Mouse (Mus musculus) 3134 (cell line): ENCODE measurements around the gene Calm1.
"Not testable (repeated sequence)": the region's sequence is repeated elsewhere in the genome, so short reads cannot be mapped to it uniquely, and the experiment has no call there.

ENCODE experiments used
- DNase-seq: peaks from one replicate; pipeline ENCODE4 v3.0.0-alpha.2; 2011; ENCODE audit warnings: low spot score; ENCODE audit not compliant: insufficient read length; ENCODE audit errors: extremely low read depth

Calm1 gene

GRCm38 (mm10) chr12:100198967-100199660 is at the start of gene Calm1:
Gene Calm1 (plus strand): TSS chr12:100199435.
- DNase-seq = peak; percentile 91

GRCm38 (mm10) chr12:100152466-100152865 is 46.8 kb upstream of the Calm1 start:
- no peak for DNase-seq

- DNase-seq = peak; percentile 81
These were observed 39.8 kb upstream of the Calm1 start, which contains the start of gene Nrde2 for GRCm38 (mm10) chr12:100159261-100159975. Gene Nrde2 (minus strand): TSS chr12:100159653.

GRCm38 (mm10) chr12:100164991-100165500 is 34.2 kb upstream of the Calm1 start:
- no peak for DNase-seq

- DNase-seq = no peak
These were observed 33.1 kb upstream of the Calm1 start for GRCm38 (mm10) chr12:100166177-100166576.

- no peak for DNase-seq
These were observed 32.3 kb upstream of the Calm1 start for GRCm38 (mm10) chr12:100166939-100167338.

- no peak for DNase-seq
These were observed 31.7 kb upstream of the Calm1 start for GRCm38 (mm10) chr12:100167502-100167901.

GRCm38 (mm10) chr12:100167931-100168871 is 31.0 kb upstream of the Calm1 start:
- DNase-seq = no peak

GRCm38 (mm10) chr12:100172481-100172880 is 26.8 kb upstream of the Calm1 start:
- no peak for DNase-seq

GRCm38 (mm10) chr12:100176469-100177056 is 22.7 kb upstream of the Calm1 start:
- DNase-seq = no peak

GRCm38 (mm10) chr12:100178898-100179440 is 20.3 kb upstream of the Calm1 start:
- no peak for DNase-seq

- DNase-seq = no peak
These were observed 18.4 kb upstream of the Calm1 start for GRCm38 (mm10) chr12:100180802-100181201.

- DNase-seq = no peak
These were observed 16.6 kb upstream of the Calm1 start for GRCm38 (mm10) chr12:100182676-100183075.

- DNase-seq = no peak
These were observed 15.3 kb upstream of the Calm1 start for GRCm38 (mm10) chr12:100183970-100184369.

- not testable (repeated sequence) for DNase-seq
These were observed 14.3 kb upstream of the Calm1 start for GRCm38 (mm10) chr12:100184976-100185375.

- DNase-seq = no peak
These were observed 13.3 kb upstream of the Calm1 start for GRCm38 (mm10) chr12:100185897-100186296.

GRCm38 (mm10) chr12:100186376-100186775 is 12.9 kb upstream of the Calm1 start:
- DNase-seq = no peak

GRCm38 (mm10) chr12:100187013-100187755 is 12.1 kb upstream of the Calm1 start:
- DNase-seq = peak; percentile 99

- DNase-seq = no peak
These were observed 11.3 kb upstream of the Calm1 start for GRCm38 (mm10) chr12:100187756-100188430.
